Mouse (Mus musculus): ENCODE measurements at regions not wholly inside any gene's neighbourhood (a gene's known extent, or its start where the extent isn't known, plus 50 kb on each side); places are given as distances from the start of the nearest gene placed in this dataset.
"Not testable (repeated sequence)": the region's sequence is repeated elsewhere in the genome, so short reads cannot be mapped to it uniquely, and the experiment has no call there.

DNA sequence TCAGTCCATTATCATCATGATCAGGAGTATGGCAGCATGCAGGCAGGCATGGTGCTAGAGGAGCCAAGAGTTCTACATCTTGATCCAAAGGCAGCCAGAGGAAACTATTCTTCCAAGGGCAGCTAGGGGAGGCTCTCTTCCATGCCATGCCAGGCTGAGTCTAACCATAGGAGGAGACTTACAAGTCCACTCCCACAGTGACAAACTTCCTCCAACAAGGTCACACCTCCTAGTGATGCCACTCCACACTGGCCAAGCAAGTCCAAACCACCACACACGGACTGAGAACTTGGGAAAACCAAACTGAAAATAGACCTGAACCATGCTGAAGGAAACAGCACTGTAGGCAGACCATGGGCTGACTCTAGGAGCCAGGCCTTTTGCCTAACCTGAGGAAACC, 197.4 kb downstream of the Prex1 start:
- 89% methylated on average over 1 of the region's 1 CpGs for WGBS
- TF ChIP-seq CTCF (IDR thresholded peaks at IDR 0.05; ENCODE audit: borderline replicate concordance, insufficient read depth, low read depth, low read length) (no peak), POLR2A (IDR thresholded peaks at IDR 0.05; ENCODE audit: borderline replicate concordance, insufficient read depth, low read length) (no peak)
- Histone ChIP-seq H3K27ac (ENCODE audit: insufficient read depth, low read length) (no peak overlapping the region), H3K4me1 (ENCODE audit: control insufficient read depth, insufficient read depth, low read length) (no peaks in the 10 kb centered on the region), H3K27me3 (ENCODE audit: control insufficient read depth, insufficient read depth, low read length) (no peaks in the 10 kb centered on the region; the same call in 1 of the 2 replicates), H3K4me3 (replicated peaks; ENCODE audit: insufficient read depth, low read depth, low read length) (no peak overlapping the region)
- DNase-seq: no peak

DNA sequence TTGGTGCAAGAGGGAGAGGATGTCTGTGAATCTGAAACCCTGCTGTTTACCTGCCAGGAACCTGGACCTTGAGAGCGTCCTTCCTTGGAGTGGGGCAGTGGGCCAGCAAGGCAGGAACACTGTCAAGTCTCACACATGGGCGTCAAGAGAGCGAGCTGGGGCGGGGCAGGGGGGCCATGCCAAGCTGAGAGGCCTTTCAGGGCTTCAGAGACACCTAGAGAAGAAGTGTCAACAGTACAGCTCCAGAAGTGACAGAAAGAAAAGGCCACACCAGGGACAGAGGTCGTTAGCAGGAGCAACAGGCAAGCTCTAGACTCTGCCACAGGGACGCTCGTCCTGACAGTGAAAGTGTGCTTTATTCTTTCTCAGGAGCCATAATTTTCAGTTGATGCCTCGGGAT, 199.0 kb downstream of the Prex1 start:
- no peak for DNase-seq
- 69% methylated on average over 8 of the region's 8 CpGs for WGBS
- no peak overlapping the region for H3K27ac ChIP-seq (ENCODE audit: insufficient read depth, low read length)

GRCm38 (mm10) chr2:166512488-166512887, 201.1 kb downstream of the Prex1 start:
- no peaks in the 10 kb centered on the region; the same call in 1 of the 2 replicates for H3K27me3 ChIP-seq (ENCODE audit: control insufficient read depth, insufficient read depth, low read length)
- TF ChIP-seq POLR2A (IDR thresholded peaks at IDR 0.05; ENCODE audit: borderline replicate concordance, insufficient read depth, low read length) (no peak), CTCF (IDR thresholded peaks at IDR 0.05; ENCODE audit: borderline replicate concordance, insufficient read depth, low read depth, low read length) (no peak)

More for the DNA sequence above, 199.0 kb downstream of the Prex1 start:
- TF ChIP-seq POLR2A (IDR thresholded peaks at IDR 0.05; ENCODE audit: borderline replicate concordance, insufficient read depth, low read length) (no peak), CTCF (IDR thresholded peaks at IDR 0.05; ENCODE audit: borderline replicate concordance, insufficient read depth, low read depth, low read length) (no peak)
- Histone ChIP-seq H3K4me3 (replicated peaks; ENCODE audit: insufficient read depth, low read depth, low read length) (no peak overlapping the region), H3K27me3 (ENCODE audit: control insufficient read depth, insufficient read depth, low read length) (no peaks in the 10 kb centered on the region; the same call in 1 of the 2 replicates), H3K4me1 (ENCODE audit: control insufficient read depth, insufficient read depth, low read length) (no peaks in the 10 kb centered on the region)

GRCm38 (mm10) chr2:166511477-166511876, 202.2 kb downstream of the Prex1 start:
- 55% methylated on average over 3 of the region's 3 CpGs for WGBS

More at GRCm38 (mm10) chr2:166512488-166512887, 201.1 kb downstream of the Prex1 start:
- Histone ChIP-seq H3K4me1 (ENCODE audit: control insufficient read depth, insufficient read depth, low read length) (no peaks in the 10 kb centered on the region), H3K4me3 (replicated peaks; ENCODE audit: insufficient read depth, low read depth, low read length) (no peak overlapping the region), H3K27ac (ENCODE audit: insufficient read depth, low read length) (no peak overlapping the region)
- no peak for DNase-seq
- 79% methylated on average over 8 of the region's 8 CpGs for WGBS

DNA sequence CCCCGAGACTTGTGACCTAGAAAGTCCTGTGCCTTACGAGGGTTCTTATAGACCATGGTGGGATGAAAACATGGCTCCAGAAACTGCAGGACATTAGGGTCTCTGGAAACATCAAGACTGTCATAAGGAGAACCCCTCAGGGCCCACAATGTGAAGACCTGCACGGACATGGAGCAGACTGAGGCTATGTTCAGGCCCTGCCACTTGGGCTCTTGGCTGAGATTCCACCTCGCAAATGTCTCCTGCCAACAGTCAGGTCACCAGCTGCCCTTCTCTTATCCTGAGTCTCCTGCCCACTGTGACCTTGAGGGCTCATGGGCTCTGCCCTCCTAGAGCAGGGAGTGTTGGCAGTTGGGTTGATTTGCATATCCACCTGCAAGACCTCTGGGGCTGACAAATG, 202.9 kb downstream of the Prex1 start:
- H3K4me1 ChIP-seq (ENCODE audit: control insufficient read depth, insufficient read depth, low read length): no peaks in the 10 kb centered on the region
- no peak for TF ChIP-seq POLR2A (IDR thresholded peaks at IDR 0.05; ENCODE audit: borderline replicate concordance, insufficient read depth, low read length)
- no peak for TF ChIP-seq CTCF (IDR thresholded peaks at IDR 0.05; ENCODE audit: borderline replicate concordance, insufficient read depth, low read depth, low read length)
- 44% methylated on average over 4 of the region's 4 CpGs for WGBS
- H3K27ac ChIP-seq (ENCODE audit: insufficient read depth, low read length): no peak overlapping the region
- H3K4me3 ChIP-seq (replicated peaks; ENCODE audit: insufficient read depth, low read depth, low read length): no peak overlapping the region
- H3K27me3 ChIP-seq (ENCODE audit: control insufficient read depth, insufficient read depth, low read length): no peaks in the 10 kb centered on the region; the same call in 1 of the 2 replicates
- no peak for DNase-seq

More at GRCm38 (mm10) chr2:166511477-166511876, 202.2 kb downstream of the Prex1 start:
- not testable (repeated sequence) for H3K27ac ChIP-seq (ENCODE audit: insufficient read depth, low read length); H3K4me1 ChIP-seq (ENCODE audit: control insufficient read depth, insufficient read depth, low read length); H3K27me3 ChIP-seq (ENCODE audit: control insufficient read depth, insufficient read depth, low read length); DNase-seq; H3K4me3 ChIP-seq (replicated peaks; ENCODE audit: insufficient read depth, low read depth, low read length)

- no peak for DNase-seq
- Histone ChIP-seq H3K27ac (ENCODE audit: insufficient read depth, low read length) (no peak overlapping the region), H3K4me3 (replicated peaks; ENCODE audit: insufficient read depth, low read depth, low read length) (no peak overlapping the region), H3K4me1 (ENCODE audit: control insufficient read depth, insufficient read depth, low read length) (no peaks in the 10 kb centered on the region), H3K27me3 (ENCODE audit: control insufficient read depth, insufficient read depth, low read length) (no peaks in the 10 kb centered on the region)
- 88% methylated on average over 10 of the region's 10 CpGs for WGBS
- no peak for TF ChIP-seq POLR2A (IDR thresholded peaks at IDR 0.05; ENCODE audit: borderline replicate concordance, insufficient read depth, low read length)
Measured at GRCm38 (mm10) chr2:166509591-166509990, 204.0 kb downstream of the Prex1 start.

GRCm38 (mm10) chr2:166508656-166509420, 204.8 kb downstream of the Prex1 start:
- TF ChIP-seq CTCF (IDR thresholded peaks at IDR 0.05; ENCODE audit: borderline replicate concordance, insufficient read depth, low read depth, low read length) (no peak), POLR2A (IDR thresholded peaks at IDR 0.05; ENCODE audit: borderline replicate concordance, insufficient read depth, low read length) (no peak)
- H3K27me3 ChIP-seq (ENCODE audit: control insufficient read depth, insufficient read depth, low read length): no peaks in the 10 kb centered on the region
- 79% methylated on average over 8 of the region's 8 CpGs for WGBS
- DNase-seq: no peak
- H3K4me1 ChIP-seq (ENCODE audit: control insufficient read depth, insufficient read depth, low read length): no peaks in the 10 kb centered on the region
- no peak overlapping the region for H3K4me3 ChIP-seq (replicated peaks; ENCODE audit: insufficient read depth, low read depth, low read length)
- H3K27ac ChIP-seq (ENCODE audit: insufficient read depth, low read length): no peak overlapping the region

DNA sequence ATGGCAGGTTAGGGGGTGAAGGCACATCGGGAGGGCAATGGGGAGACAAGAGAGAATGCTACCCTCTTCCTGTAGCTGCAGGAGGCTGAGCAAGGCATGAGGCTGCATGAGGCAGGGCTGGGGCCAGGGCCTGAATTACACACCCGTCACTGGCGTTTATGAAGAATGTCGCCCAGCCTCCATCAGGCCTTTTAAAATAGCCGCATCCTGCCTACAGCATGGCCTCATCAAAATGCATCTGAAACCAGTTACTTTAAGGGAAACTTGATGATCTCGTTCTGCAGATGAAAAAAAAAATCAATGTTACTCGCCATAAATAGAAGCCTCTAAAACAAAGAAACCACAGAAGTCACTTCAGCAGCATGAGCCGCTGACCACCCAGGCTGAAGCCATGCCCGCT, 208.3 kb downstream of the Prex1 start:
- no peak overlapping the region for H3K4me3 ChIP-seq (replicated peaks; ENCODE audit: insufficient read depth, low read depth, low read length)
- 66% methylated on average over 9 of the region's 9 CpGs for WGBS
- no peaks in the 10 kb centered on the region for H3K4me1 ChIP-seq (ENCODE audit: control insufficient read depth, insufficient read depth, low read length)
- H3K27me3 ChIP-seq (ENCODE audit: control insufficient read depth, insufficient read depth, low read length): no peaks in the 10 kb centered on the region
- H3K27ac ChIP-seq (ENCODE audit: insufficient read depth, low read length): no peak overlapping the region
- TF ChIP-seq CTCF (IDR thresholded peaks at IDR 0.05; ENCODE audit: borderline replicate concordance, insufficient read depth, low read depth, low read length) (no peak), POLR2A (IDR thresholded peaks at IDR 0.05; ENCODE audit: borderline replicate concordance, insufficient read depth, low read length) (no peak)
- DNase-seq: no peak
